Mouse (Mus musculus): ENCODE results near the gene Kcnb1. TPM values are rescaled to one million over a fixed set of nuclear protein-coding genes. Genes with fewer than 3 reads are reported as not detected.

Kcnb1 gene
- total RNA-seq (2021), result 10 to 100 TPM; 62.0 to 69.6 TPM
- long read RNA-seq, experiment 1, full-length matches to known transcripts, result 9 of 28 reads
- long read RNA-seq, experiment 1, partial matches to known transcripts, result 0 of 28 reads
- long read RNA-seq, experiment 1, other reads (novel, unspliced or antisense), result 19 of 28 reads
- long read RNA-seq, experiment 2, full-length matches to known transcripts, result 15 of 43 reads
- long read RNA-seq, experiment 2, partial matches to known transcripts, result 0 of 43 reads
- long read RNA-seq, experiment 2, other reads (novel, unspliced or antisense), result 28 of 43 reads

- peak; percentile 82 to 87 for DNase-seq (ENCODE audit: low spot score in 2 of 2)
Measured at GRCm38 (mm10) chr2:167190076-167190399, at the start of gene Kcnb1. Gene Kcnb1, minus strand, starts transcription at chr2:167190155.

- no peak for DNase-seq (ENCODE audit: low spot score in 2 of 2)
Measured at GRCm38 (mm10) chr2:167239262-167239661, 49.3 kb upstream of the Kcnb1 start.

GRCm38 (mm10) chr2:167237224-167237623, 47.3 kb upstream of the Kcnb1 start:
- DNase-seq (ENCODE audit: low spot score in 2 of 2), result no peak

- DNase-seq (ENCODE audit: low spot score in 2 of 2), result no peak
Measured at GRCm38 (mm10) chr2:167236174-167236573, 46.2 kb upstream of the Kcnb1 start.

- no peak for DNase-seq (ENCODE audit: low spot score in 2 of 2)
Measured at GRCm38 (mm10) chr2:167235338-167236018, 45.5 kb upstream of the Kcnb1 start.

- no peak for DNase-seq (ENCODE audit: low spot score in 2 of 2)
Measured at GRCm38 (mm10) chr2:167233771-167234170, 43.8 kb upstream of the Kcnb1 start.

- DNase-seq (ENCODE audit: low spot score in 2 of 2), result no peak
Measured at GRCm38 (mm10) chr2:167233009-167233335, 43.0 kb upstream of the Kcnb1 start.

- no peak for DNase-seq (ENCODE audit: low spot score in 2 of 2)
Measured at GRCm38 (mm10) chr2:167232132-167233008, 42.4 kb upstream of the Kcnb1 start.

- no peak for DNase-seq (ENCODE audit: low spot score in 2 of 2)
Measured at GRCm38 (mm10) chr2:167230554-167230953, 40.6 kb upstream of the Kcnb1 start.

GRCm38 (mm10) chr2:167224937-167225336, 35.0 kb upstream of the Kcnb1 start:
- DNase-seq (ENCODE audit: low spot score in 2 of 2), result no peak

GRCm38 (mm10) chr2:167224194-167224593, 34.2 kb upstream of the Kcnb1 start:
- DNase-seq (ENCODE audit: low spot score in 2 of 2), result no peak

- DNase-seq (ENCODE audit: low spot score in 2 of 2), result peak; percentile 65 to 81
Measured at GRCm38 (mm10) chr2:167222152-167222551, 32.2 kb upstream of the Kcnb1 start.

- no peak for DNase-seq (ENCODE audit: low spot score in 2 of 2)
Measured at GRCm38 (mm10) chr2:167221159-167221845, 31.3 kb upstream of the Kcnb1 start.

- DNase-seq (ENCODE audit: low spot score in 2 of 2), result no peak
Measured at GRCm38 (mm10) chr2:167220736-167221135, 30.8 kb upstream of the Kcnb1 start.

GRCm38 (mm10) chr2:167219154-167219775, 29.3 kb upstream of the Kcnb1 start:
- DNase-seq (ENCODE audit: low spot score in 2 of 2), result peak; percentile 89 to 93

- DNase-seq (ENCODE audit: low spot score in 2 of 2), result no peak
Measured at GRCm38 (mm10) chr2:167213666-167214065, 23.7 kb upstream of the Kcnb1 start.

- no peak for DNase-seq (ENCODE audit: low spot score in 2 of 2)
Measured at GRCm38 (mm10) chr2:167213076-167213475, 23.1 kb upstream of the Kcnb1 start.

- no peak for DNase-seq (ENCODE audit: low spot score in 2 of 2)
Measured at GRCm38 (mm10) chr2:167212551-167212950, 22.6 kb upstream of the Kcnb1 start.

GRCm38 (mm10) chr2:167212089-167212488, 22.1 kb upstream of the Kcnb1 start:
- no peak for DNase-seq (ENCODE audit: low spot score in 2 of 2)

- no peak for DNase-seq (ENCODE audit: low spot score in 2 of 2)
Measured at GRCm38 (mm10) chr2:167209900-167210299, 19.9 kb upstream of the Kcnb1 start.

- DNase-seq (ENCODE audit: low spot score in 2 of 2), result no peak
Measured at GRCm38 (mm10) chr2:167208984-167209383, 19.0 kb upstream of the Kcnb1 start.
